ENCODE assay signal across 11 mouse cellular contexts in the genomic region with DNA sequence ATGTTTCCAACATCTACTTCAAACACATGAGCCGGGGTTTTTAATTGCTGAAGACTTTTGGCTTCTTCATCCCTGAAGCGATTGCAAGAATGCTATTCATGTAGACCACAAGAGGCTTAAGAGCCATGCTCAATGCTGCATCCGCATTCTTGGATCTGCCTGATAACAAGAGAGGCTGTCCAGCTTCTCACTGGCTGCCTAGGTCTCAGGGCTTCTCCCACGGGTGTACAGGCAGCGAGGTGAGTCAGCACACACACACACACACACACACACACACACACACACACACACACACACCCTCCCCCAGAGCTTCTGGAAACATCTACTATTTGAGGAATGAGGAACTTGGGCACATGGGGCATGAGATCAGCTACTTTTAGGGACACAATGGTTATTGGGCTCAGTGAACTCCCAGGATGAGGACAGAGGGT.
A peak's percentile ranks its signal among the peaks of the same experiment; 100 is the strongest.
DNase-seq lines count a peak whose midpoint lies in the region; ATAC-seq and TF ChIP-seq lines count a peak whose summit lies in the region.
"Had no signal": no experiment of that assay in that cellular context is flagged by ENCODE, and none has a peak within 500 bp of the region (broad histone marks: within the 10 kb centered on the region; RNA-seq: fewer than 3 reads in every experiment).

No protein-coding gene starts in this region.

- H3K4me3 ChIP-seq in stomach, postnatal 0 days (ENCODE audit: low read depth, low read length): no peak overlapping the region
- H3K4me3 ChIP-seq in forebrain, embryonic 15.5 days: no peak overlapping the region
- no peak overlapping the region for H3K4me3 ChIP-seq in midbrain, embryonic 16.5 days (ENCODE audit: low read depth, low read length)
- H3K4me3 ChIP-seq: embryonic facial prominence, embryonic 15.5 days; hindbrain, embryonic 15.5 days; liver, embryonic 15.5 days had no signal

- no peaks in the 10 kb centered on the region for H3K27me3 ChIP-seq in stomach, postnatal 0 days (ENCODE audit: control insufficient read depth, insufficient read depth, low read length)
- H3K27me3 ChIP-seq in forebrain, embryonic 15.5 days: no peaks in the 10 kb centered on the region
- H3K27me3 ChIP-seq in midbrain, embryonic 16.5 days (ENCODE audit: control insufficient read depth, insufficient read depth, low read depth, low read length): no peaks in the 10 kb centered on the region
- H3K27me3 ChIP-seq: embryonic facial prominence, embryonic 15.5 days; hindbrain, embryonic 15.5 days; liver, embryonic 15.5 days had no signal

- H3K36me3 ChIP-seq in stomach, postnatal 0 days (ENCODE audit: control insufficient read depth, insufficient read depth, low read length): no peaks in the 10 kb centered on the region
- no peaks in the 10 kb centered on the region for H3K36me3 ChIP-seq in forebrain, embryonic 15.5 days
- H3K36me3 ChIP-seq in midbrain, embryonic 16.5 days (ENCODE audit: control insufficient read depth, insufficient read depth, low read length): no peaks in the 10 kb centered on the region
- H3K36me3 ChIP-seq: embryonic facial prominence, embryonic 15.5 days; hindbrain, embryonic 15.5 days; liver, embryonic 15.5 days had no signal

- no peak for TF ChIP-seq EP300 in stomach, postnatal 0 days (optimal IDR thresholded peaks at IDR 0.05)

- no peak overlapping the region for H3K27ac ChIP-seq in stomach, postnatal 0 days (replicated peaks)
- H3K27ac ChIP-seq in forebrain, embryonic 15.5 days (replicated peaks): no peak overlapping the region
- H3K27ac ChIP-seq in midbrain, embryonic 16.5 days (ENCODE audit: low read length): no peak overlapping the region
- H3K27ac ChIP-seq: embryonic facial prominence, embryonic 15.5 days; hindbrain, embryonic 15.5 days; liver, embryonic 15.5 days had no signal

- no peak overlapping the region for H3K4me2 ChIP-seq in stomach, postnatal 0 days (replicated peaks; ENCODE audit: low read depth)
- no peak overlapping the region for H3K4me2 ChIP-seq in forebrain, embryonic 15.5 days (replicated peaks)
- no peak overlapping the region for H3K4me2 ChIP-seq in midbrain, embryonic 16.5 days (ENCODE audit: low read length)
- H3K4me2 ChIP-seq: embryonic facial prominence, embryonic 15.5 days; hindbrain, embryonic 15.5 days; liver, embryonic 15.5 days had no signal

- 0 out of 2 replicates have a peak, but pooled peaks have one; percentile 32 for ATAC-seq in stomach, postnatal 0 days (ENCODE audit: low FRiP score, low TSS enrichment)
- no peak for ATAC-seq in forebrain, embryonic 15.5 days (replicated peaks)
- no peak for ATAC-seq in erythroblast, adult 5-6 weeks (replicated peaks; ENCODE audit: low FRiP score, poor library complexity, severe bottlenecking)
- ATAC-seq in midbrain, embryonic 16.5 days: no peak

- WGBS in stomach, postnatal 0 days: 47% methylated on average over 5 of the region's 5 CpGs
- WGBS in forebrain, embryonic 15.5 days: 55% methylated on average over 5 of the region's 5 CpGs
- WGBS in midbrain, embryonic 16.5 days: 43% methylated on average over 5 of the region's 5 CpGs

- no peaks in the 10 kb centered on the region for H3K9me3 ChIP-seq in stomach, postnatal 0 days (ENCODE audit: control insufficient read depth, low read length)
- H3K9me3 ChIP-seq in forebrain, embryonic 15.5 days: no peaks in the 10 kb centered on the region
- no peaks in the 10 kb centered on the region for H3K9me3 ChIP-seq in midbrain, embryonic 16.5 days (replicated peaks; ENCODE audit: control insufficient read depth, low read length, poor library complexity, severe bottlenecking)
- H3K9me3 ChIP-seq: embryonic facial prominence, embryonic 15.5 days; hindbrain, embryonic 15.5 days; liver, embryonic 15.5 days had no signal

- DNase-seq in ovary, adult 18-20 months (ENCODE audit: low spot score): peak; percentile 15
- DNase-seq in ovary, postnatal 10 days (ENCODE audit: low spot score): no peak
- peak; percentile 35 to 43 for DNase-seq in heart, adult 9 months (ENCODE audit: low spot score in 2 of 2)
- DNase-seq in kidney, postnatal 14 days: peak; percentile 55
- DNase-seq in stomach, postnatal 0 days (ENCODE audit: low spot score): peak; percentile 22

- no peak overlapping the region for H3K9ac ChIP-seq in stomach, postnatal 0 days (ENCODE audit: low read length)
- no peak overlapping the region for H3K9ac ChIP-seq in forebrain, embryonic 15.5 days (replicated peaks)
- no peak overlapping the region for H3K9ac ChIP-seq in midbrain, embryonic 16.5 days (ENCODE audit: low read depth, low read length)
- H3K9ac ChIP-seq: embryonic facial prominence, embryonic 15.5 days; hindbrain, embryonic 15.5 days; liver, embryonic 15.5 days had no signal

- no peaks in the 10 kb centered on the region for H3K4me1 ChIP-seq in stomach, postnatal 0 days (replicated peaks; ENCODE audit: control insufficient read depth, insufficient read depth)
- peaks cover 9% of the 10 kb centered on the region for H3K4me1 ChIP-seq in forebrain, embryonic 15.5 days
- 0 out of 2 replicates have a peak, but pooled peaks cover 5% of the 10 kb centered on the region for H3K4me1 ChIP-seq in midbrain, embryonic 16.5 days (ENCODE audit: control insufficient read depth, insufficient read depth, low read length)
- H3K4me1 ChIP-seq: liver, embryonic 15.5 days had no signal

- TF ChIP-seq CTCF in stomach, postnatal 0 days (IDR thresholded peaks at IDR 0.05; ENCODE audit: low read depth): no peak
